Mouse (Mus musculus) midbrain, embryonic 13.5 days (tissue): ENCODE results near the gene Clp1. TPM values are rescaled to one million over a fixed set of nuclear protein-coding genes. Genes with fewer than 3 reads are reported as not detected.

Source experiments
- ATAC-seq: fragments of 200-750 bp; cut with Nextera tagmentation; 2 replicates; pipeline ENCODE4 v1.8.0; 2017; ENCODE audit warnings: mild to moderate bottlenecking, moderate TSS enrichment, moderate library complexity
- H3K27ac ChIP-seq: fragments of 300-500 bp; sonication (generic); 2 replicates; pipeline ENCODE4 v1.5.1; 2015; ENCODE audit warnings: inconsistent platforms, mild to moderate bottlenecking, moderate library complexity
- H3K27me3 ChIP-seq: fragments of 300-500 bp; sonication (generic); 2 replicates; pipeline ENCODE4 v1.6.1; 2015; ENCODE audit warnings: mild to moderate bottlenecking, inconsistent platforms
- H3K36me3 ChIP-seq: fragments of 300-500 bp; sonication (generic); 2 replicates; pipeline ENCODE4 v1.6.1; 2015; ENCODE audit warnings: mild to moderate bottlenecking, inconsistent platforms
- H3K4me1 ChIP-seq: fragments of 300-500 bp; sonication (generic); replicated peaks from 2 replicates; pipeline ENCODE4 v1.6.1; 2015; ENCODE audit warnings: inconsistent platforms
- H3K4me2 ChIP-seq: fragments of 300-500 bp; sonication (generic); replicated peaks from 2 replicates; pipeline ENCODE4 v1.6.1; 2015; ENCODE audit warnings: moderate library complexity, mild to moderate bottlenecking, inconsistent platforms
- H3K4me3 ChIP-seq: fragments of 300-500 bp; sonication (generic); replicated peaks from 2 replicates; pipeline ENCODE4 v1.5.1; 2015; ENCODE audit warnings: mild to moderate bottlenecking, inconsistent platforms
- H3K9ac ChIP-seq: fragments of 300-500 bp; sonication (generic); replicated peaks from 2 replicates; pipeline ENCODE4 v1.6.1; 2015; ENCODE audit warnings: mild to moderate bottlenecking, inconsistent platforms
- H3K9me3 ChIP-seq: fragments of 300-500 bp; sonication (generic); 2 replicates; pipeline ENCODE4 v1.6.1; 2016; ENCODE audit warnings: mild to moderate bottlenecking, inconsistent platforms
- WGBS: fragments of 180-500 bp; shearing (Covaris S2); methylation state at CpG from one replicate; pipeline ENCODE4 v1.1.7; 2015; 5-methylcytosine and 5-hydroxymethylcytosine counted together
- polyA plus RNA-seq: library from polyadenylated mRNA; unstranded; fragments of >200 nt; fragmentation: Nextera tagmentation; extraction: Ambion mirVana; gene quantifications from 2 replicates; pipeline ENCODE4 v1.2.1, GENCODE M21; 2015

Gene Clp1
- polyA plus RNA-seq, 1 experiment from 2014 or later = 34.5 TPM

- Histone ChIP-seq H3K4me3 (no peak overlapping the region), H3K9ac (no peak overlapping the region), H3K27me3 (no peaks in the 10 kb centered on the region), H3K27ac (no peak overlapping the region), H3K36me3 (no peaks in the 10 kb centered on the region), H3K4me1 (no peaks in the 10 kb centered on the region), H3K9me3 (no peaks in the 10 kb centered on the region), H3K4me2 (no peak overlapping the region)
- 1% methylated on average over 2 of the region's 2 CpGs for WGBS
- peak; percentile 67; the same call in 1 of the 2 replicates for ATAC-seq
Observed at GRCm38 (mm10) chr2:84758542-84759127, 31.5 kb upstream of the Clp1 start.

- Histone ChIP-seq H3K9ac (no peak overlapping the region), H3K36me3 (no peaks in the 10 kb centered on the region), H3K4me3 (no peak overlapping the region), H3K27ac (no peak overlapping the region), H3K4me1 (no peaks in the 10 kb centered on the region), H3K27me3 (no peaks in the 10 kb centered on the region), H3K9me3 (no peaks in the 10 kb centered on the region), H3K4me2 (no peak overlapping the region)
- WGBS = 67% methylated on average over 7 of the region's 7 CpGs
- ATAC-seq = no peak
Observed at GRCm38 (mm10) chr2:84757026-84757682, 30.0 kb upstream of the Clp1 start.

GRCm38 (mm10) chr2:84756245-84756644 is 29.1 kb upstream of the Clp1 start:
- H3K27me3 ChIP-seq = no peaks in the 10 kb centered on the region
- no peak overlapping the region for H3K4me2 ChIP-seq
- H3K9me3 ChIP-seq = no peaks in the 10 kb centered on the region
- H3K27ac ChIP-seq = no peak overlapping the region
- no peak for ATAC-seq
- WGBS = 89% methylated on average over 5 of the region's 5 CpGs
- H3K9ac ChIP-seq = no peak overlapping the region
- no peak overlapping the region for H3K4me3 ChIP-seq
- no peaks in the 10 kb centered on the region for H3K4me1 ChIP-seq
- no peaks in the 10 kb centered on the region for H3K36me3 ChIP-seq

- no peaks in the 10 kb centered on the region for H3K36me3 ChIP-seq
- no peaks in the 10 kb centered on the region for H3K9me3 ChIP-seq
- no peak overlapping the region for H3K9ac ChIP-seq
- H3K4me2 ChIP-seq = no peak overlapping the region
- H3K27ac ChIP-seq = no peak overlapping the region
- no peak overlapping the region for H3K4me3 ChIP-seq
- no peak for ATAC-seq
- WGBS = 83% methylated on average over 6 of the region's 6 CpGs
- H3K27me3 ChIP-seq = no peaks in the 10 kb centered on the region
- H3K4me1 ChIP-seq = no peaks in the 10 kb centered on the region
Observed at GRCm38 (mm10) chr2:84750115-84750514, 23.0 kb upstream of the Clp1 start.

- ATAC-seq = peak; percentile 19
- Histone ChIP-seq H3K9me3 (no peaks in the 10 kb centered on the region), H3K9ac (peak overlapping the region; percentile 99; the same call in 1 of the 2 replicates), H3K4me2 (peak overlapping the region; percentile 86), H3K4me1 (peaks cover 43% of the 10 kb centered on the region), H3K4me3 (peak overlapping the region; percentile 90), H3K27ac (peak overlapping the region; percentile 98), H3K27me3 (no peaks in the 10 kb centered on the region), H3K36me3 (no peaks in the 10 kb centered on the region)
- under 1% methylated on average over 10 of the region's 10 CpGs for WGBS
Observed at GRCm38 (mm10) chr2:84744126-84744525, 17.0 kb upstream of the Clp1 start.

GRCm38 (mm10) chr2:84743561-84743960 is 16.4 kb upstream of the Clp1 start, which contains the start of gene Gm19426:
TSS of gene Gm19426 (minus strand) at chr2:84743655.
- H3K27me3 ChIP-seq = no peaks in the 10 kb centered on the region
- H3K4me2 ChIP-seq = peak within 1 kb of the TSS; percentile 86
- H3K9me3 ChIP-seq = no peaks in the 10 kb centered on the region
- peaks cover 49% of the 10 kb centered on the region for H3K4me1 ChIP-seq
- peak within 1 kb of the TSS; percentile 99 for H3K9ac ChIP-seq
- H3K4me3 ChIP-seq = peak within 1 kb of the TSS; percentile 90
- H3K36me3 ChIP-seq = no peaks in the 10 kb centered on the region
- peak; percentile 87 for ATAC-seq
- peak within 1 kb of the TSS; percentile 98 for H3K27ac ChIP-seq
- WGBS = under 1% methylated on average over 25 of the region's 25 CpGs

GRCm38 (mm10) chr2:84742451-84743283 is 15.5 kb upstream of the Clp1 start:
- no peaks in the 10 kb centered on the region for H3K36me3 ChIP-seq
- no peaks in the 10 kb centered on the region for H3K9me3 ChIP-seq
- no peaks in the 10 kb centered on the region for H3K27me3 ChIP-seq
- H3K4me3 ChIP-seq = peak overlapping the region; percentile 90
- peak overlapping the region; percentile 86 for H3K4me2 ChIP-seq
- peaks cover 58% of the 10 kb centered on the region for H3K4me1 ChIP-seq
- peak; percentile 87 for ATAC-seq
- peak overlapping the region; percentile 98 for H3K27ac ChIP-seq
- H3K9ac ChIP-seq = peak overlapping the region; percentile 99
- under 1% methylated on average over 26 of the region's 26 CpGs for WGBS

- Histone ChIP-seq H3K9me3 (no peaks in the 10 kb centered on the region), H3K27ac (peak overlapping the region; percentile 98), H3K4me3 (peak overlapping the region; percentile 90), H3K9ac (peak overlapping the region; percentile 99), H3K4me1 (peaks cover 65% of the 10 kb centered on the region), H3K4me2 (peak overlapping the region; percentile 86), H3K36me3 (no peaks in the 10 kb centered on the region), H3K27me3 (no peaks in the 10 kb centered on the region)
- peak; percentile 7 for ATAC-seq
- under 1% methylated on average over 5 of the region's 5 CpGs for WGBS
Observed at GRCm38 (mm10) chr2:84741841-84742450, 14.8 kb upstream of the Clp1 start.

- peak overlapping the region; percentile 86 for H3K4me2 ChIP-seq
- peaks cover 77% of the 10 kb centered on the region for H3K4me1 ChIP-seq
- 64% methylated on average over 15 of the region's 15 CpGs for WGBS
- no peaks in the 10 kb centered on the region for H3K27me3 ChIP-seq
- no peaks in the 10 kb centered on the region for H3K36me3 ChIP-seq
- peak overlapping the region; percentile 90 for H3K4me3 ChIP-seq
- peak overlapping the region; percentile 99; the same call in 1 of the 2 replicates for H3K9ac ChIP-seq
- H3K27ac ChIP-seq = peak overlapping the region; percentile 98
- ATAC-seq = no peak
- H3K9me3 ChIP-seq = no peaks in the 10 kb centered on the region
Observed at GRCm38 (mm10) chr2:84740608-84741333, 13.6 kb upstream of the Clp1 start.

- Histone ChIP-seq H3K27me3 (no peaks in the 10 kb centered on the region), H3K4me3 (peak overlapping the region; percentile 11), H3K4me2 (peak overlapping the region; percentile 66), H3K27ac (peak overlapping the region; percentile 72), H3K9ac (peak overlapping the region; percentile 44), H3K36me3 (no peaks in the 10 kb centered on the region), H3K9me3 (no peaks in the 10 kb centered on the region), H3K4me1 (peaks cover 87% of the 10 kb centered on the region)
- ATAC-seq = no peak
- 4% methylated on average over 12 of the region's 12 CpGs for WGBS
Observed at GRCm38 (mm10) chr2:84738271-84738911, 11.2 kb upstream of the Clp1 start.

- peak overlapping the region; percentile 72 for H3K27ac ChIP-seq
- H3K4me3 ChIP-seq = peak overlapping the region; percentile 70
- H3K9ac ChIP-seq = peak overlapping the region; percentile 90
- peak overlapping the region; percentile 66 for H3K4me2 ChIP-seq
- WGBS = 3% methylated on average over 8 of the region's 8 CpGs
- no peak for ATAC-seq
- no peaks in the 10 kb centered on the region for H3K36me3 ChIP-seq
- H3K4me1 ChIP-seq = peaks cover 89% of the 10 kb centered on the region
- no peaks in the 10 kb centered on the region for H3K9me3 ChIP-seq
- no peaks in the 10 kb centered on the region for H3K27me3 ChIP-seq
Observed at GRCm38 (mm10) chr2:84737451-84737925, 10.3 kb upstream of the Clp1 start.
